Mouse (Mus musculus) gastrocnemius, adult 2 months (tissue): Measurements from ENCODE around the gene Cryge. TPM values are rescaled to one million over a fixed set of nuclear protein-coding genes. Genes with fewer than 3 reads are reported as not detected.

Experiments used
- DNase-seq: peaks from one replicate; pipeline ENCODE4 v3.0.0; 2022
- H3K27ac ChIP-seq: fragments of 200-600 bp; 2 replicates; pipeline ENCODE4 v1.8.1; 2022; ENCODE audit warnings: mild to moderate bottlenecking
- H3K4me3 ChIP-seq: fragments of 200-600 bp; 2 replicates; pipeline ENCODE4 v1.8.1; 2022; ENCODE audit warnings: mild to moderate bottlenecking, moderate library complexity
- CTCF ChIP-seq: fragments of 200-600 bp; IDR thresholded peaks from 2 replicates; pipeline ENCODE4 v1.8.1; 2022; ENCODE audit warnings: antibody characterized with exemption, mild to moderate bottlenecking, moderate library complexity
- intact Hi-C: fragments of 180-260 bp; cut with DNase I; formaldehyde crosslinking; loops from one replicate; pipeline ENCODE4 v1.15.1; 2025
- total RNA-seq, 2 experiments: library from RNA; stranded (reverse); gene quantifications; 2 replicates each; pipeline ENCODE4 v1.2.3; 2021

Gene Cryge
- total RNA-seq, 2 experiments from 2014 or later = not detected

DNA sequence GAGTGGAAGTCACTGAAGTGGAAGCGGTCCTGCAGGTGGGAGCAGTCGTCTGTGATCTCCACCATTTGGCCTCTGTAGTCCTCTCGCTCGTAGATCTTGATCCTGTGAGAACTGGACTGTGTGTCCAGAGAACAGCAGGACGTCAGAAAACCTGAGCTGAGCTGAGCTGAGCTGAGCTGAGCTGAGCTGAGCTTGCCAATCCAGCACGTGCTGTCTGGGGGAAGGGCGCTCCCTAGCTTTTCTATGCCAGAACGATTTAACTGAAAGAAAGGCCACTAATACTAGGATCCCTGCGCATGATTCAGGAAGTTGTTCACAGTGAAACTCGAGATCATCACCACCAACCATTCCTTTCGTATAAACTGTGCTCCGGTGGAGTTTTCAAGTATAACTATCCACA lies 2.2 kb downstream of the Cryge start:
- DNase-seq = peak; percentile 51
- Histone ChIP-seq H3K4me3 (no peak overlapping the region), H3K27ac (no peak overlapping the region)
- TF ChIP-seq CTCF = no peak
- intact Hi-C loops = no loop called here

DNA sequence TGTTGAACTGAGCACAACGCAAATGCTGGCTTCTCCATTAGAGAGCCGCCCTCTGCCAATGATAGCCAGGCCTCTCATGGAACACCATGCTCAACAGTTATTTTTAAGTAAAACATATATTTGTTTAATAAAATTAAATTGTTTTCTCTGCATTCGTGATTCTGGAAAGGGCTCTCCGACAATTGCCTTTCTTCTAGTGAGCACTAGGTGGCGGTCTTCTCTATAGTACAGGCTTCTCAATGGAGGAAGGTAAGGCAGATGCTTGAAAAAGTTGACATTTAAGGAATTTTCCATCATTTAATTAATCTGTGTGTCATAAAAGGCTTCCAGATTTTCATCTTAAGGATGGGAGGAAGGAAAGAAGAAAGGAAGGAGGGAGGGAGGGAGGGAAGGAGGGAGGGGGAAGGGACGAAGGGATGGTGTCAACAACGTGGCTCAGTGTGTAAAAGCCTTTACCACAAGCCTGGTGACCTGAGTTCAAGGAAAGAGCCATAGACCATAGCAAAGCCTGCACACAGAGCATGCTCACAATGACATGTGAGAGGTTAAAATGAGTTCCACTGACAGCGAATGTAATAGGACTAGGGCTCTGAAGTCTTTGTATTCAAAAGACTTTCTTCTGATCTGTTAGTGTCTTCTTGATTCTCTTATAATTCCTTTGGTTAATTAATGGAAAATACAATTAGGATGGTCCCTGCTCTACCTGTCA lies 4.4 kb downstream of the Cryge start:
- no peak for DNase-seq
- Histone ChIP-seq H3K4me3 (no peak overlapping the region), H3K27ac (no peak overlapping the region)
- peak; percentile 86 for TF ChIP-seq CTCF
- intact Hi-C loops = loop anchor here (2.0 kb wide), 2 partner anchors 28 to 132 kb away; no protein-coding TSS in a partner anchor

DNA sequence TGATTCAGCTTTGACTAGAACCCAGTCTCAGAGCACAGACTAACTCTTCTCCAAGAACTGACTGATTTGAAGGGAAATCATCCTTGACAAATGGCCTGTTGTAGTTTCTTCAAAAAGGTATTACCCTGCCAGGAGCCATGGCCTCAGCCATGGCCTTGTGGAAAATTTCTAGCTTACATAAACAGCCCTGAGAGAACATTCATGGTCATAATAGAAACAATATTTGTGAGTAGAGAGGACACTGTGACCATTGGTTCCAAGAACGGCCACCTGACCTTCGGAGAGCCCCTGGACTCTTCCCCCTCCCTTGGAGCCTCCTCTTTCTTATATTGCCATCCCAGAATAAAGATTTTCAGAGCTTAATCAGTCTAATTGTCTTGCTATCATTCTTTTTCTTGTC lies 7.5 kb downstream of the Cryge start:
- TF ChIP-seq CTCF = no peak
- intact Hi-C loops = no loop called here
- no peak overlapping the region for H3K4me3 ChIP-seq
- no peak overlapping the region for H3K27ac ChIP-seq
- no peak for DNase-seq

DNA sequence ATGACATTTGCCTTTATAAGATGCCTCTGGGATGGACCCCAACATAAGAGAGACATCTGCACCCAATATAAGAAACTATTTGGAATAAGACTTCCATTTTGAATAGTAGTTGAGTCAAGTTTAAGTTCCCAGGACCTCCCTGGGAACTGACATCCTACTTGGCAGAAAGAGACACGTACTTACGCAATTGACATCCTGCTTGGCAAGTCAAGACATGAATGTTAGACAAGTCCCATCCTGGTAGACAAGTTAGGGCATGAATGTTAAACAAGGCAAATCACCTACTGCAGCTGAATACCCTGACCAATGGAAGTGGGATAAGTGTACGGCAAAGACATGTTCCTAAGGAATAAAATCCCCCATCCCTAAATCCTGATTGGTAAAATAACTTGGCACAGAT lies 9.1 kb downstream of the Cryge start:
- no peak for DNase-seq
- TF ChIP-seq CTCF = no peak
- Histone ChIP-seq H3K4me3 (no peak overlapping the region), H3K27ac (no peak overlapping the region)
- intact Hi-C loops = no loop called here

GRCm38 (mm10) chr1:65040806-65041205 lies 10.1 kb downstream of the Cryge start:
- intact Hi-C loops = no loop called here
- Histone ChIP-seq H3K27ac (no peak overlapping the region), H3K4me3 (no peak overlapping the region)
- DNase-seq = no peak
- no peak for TF ChIP-seq CTCF

DNA sequence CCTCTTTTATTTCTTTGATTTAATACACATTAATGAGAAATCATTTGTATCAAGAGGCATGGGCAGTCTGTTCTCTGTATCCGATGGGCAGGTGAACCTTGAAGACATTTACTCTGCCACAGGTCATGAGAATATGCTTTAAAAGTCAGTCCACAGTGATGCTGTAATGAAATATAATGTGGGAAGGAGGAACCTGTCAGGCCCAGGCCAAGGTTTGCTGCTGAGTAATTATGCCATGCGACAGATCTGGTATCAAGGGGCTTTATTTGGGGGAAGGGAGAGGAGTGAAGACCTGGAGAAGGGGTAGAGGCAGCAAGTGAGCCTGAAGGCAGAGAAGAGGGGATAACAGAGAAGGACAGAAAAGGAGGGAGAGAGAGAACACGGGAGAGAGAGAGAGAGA lies 11.3 kb downstream of the Cryge start:
- no peak for DNase-seq
- no peak overlapping the region for H3K27ac ChIP-seq
- no peak overlapping the region for H3K4me3 ChIP-seq
- intact Hi-C loops = no loop called here
- no peak for TF ChIP-seq CTCF

DNA sequence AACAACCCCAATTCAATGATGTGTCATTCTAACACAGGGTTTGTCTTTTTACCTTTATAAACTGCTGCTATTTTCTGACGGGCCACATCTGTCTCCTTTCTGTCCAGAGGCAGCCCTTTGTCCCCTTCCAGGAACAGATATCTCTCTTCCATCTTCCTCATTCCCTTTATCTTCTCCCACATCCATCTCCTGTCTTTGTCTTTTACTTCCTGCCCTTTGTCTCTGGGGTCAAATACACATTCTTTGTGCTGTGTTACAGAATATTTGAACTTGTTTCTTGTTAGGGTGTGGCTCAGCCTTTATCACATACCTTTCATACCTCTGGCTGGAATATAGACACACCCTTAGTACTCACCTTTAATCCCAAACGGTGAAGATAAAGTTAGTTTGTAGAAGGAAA lies 13.4 kb downstream of the Cryge start:
- no peak overlapping the region for H3K4me3 ChIP-seq
- no peak for DNase-seq
- intact Hi-C loops = no loop called here
- H3K27ac ChIP-seq = no peak overlapping the region
- TF ChIP-seq CTCF = no peak

- intact Hi-C loops = no loop called here
- H3K4me3 ChIP-seq = no peak overlapping the region
- TF ChIP-seq CTCF = no peak
Observed at GRCm38 (mm10) chr1:65035513-65035912, 15.4 kb downstream of the Cryge start.

DNA sequence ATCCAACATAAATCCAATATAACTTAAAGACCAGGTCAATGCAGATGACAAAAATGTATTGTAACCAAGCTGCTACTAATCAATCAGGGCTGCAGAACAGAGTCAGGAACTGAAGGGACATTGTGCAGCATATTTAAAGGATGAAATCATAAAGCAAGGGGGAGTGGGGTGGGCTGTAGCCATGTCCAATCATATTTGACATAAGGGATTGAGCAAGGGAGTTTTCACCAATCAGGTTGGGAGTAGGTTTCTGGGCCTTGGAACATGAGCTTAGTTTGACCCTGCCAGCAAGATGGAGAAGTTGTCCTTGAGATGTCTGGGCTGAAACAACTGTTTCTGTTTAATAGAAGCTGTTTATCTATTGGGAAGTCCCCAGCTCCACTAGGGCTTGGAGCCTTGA lies 18.3 kb downstream of the Cryge start, which contains the start of gene Akr1cl:
Gene Akr1cl (minus strand): TSS at position 119 of the 400 bp plus-strand sequence.
- Histone ChIP-seq H3K27ac (no peak within 1 kb of the TSS), H3K4me3 (no peak within 1 kb of the TSS)
- TF ChIP-seq CTCF = no peak
- no peak for DNase-seq
- intact Hi-C loops = no loop called here

More at GRCm38 (mm10) chr1:65035513-65035912, 15.4 kb downstream of the Cryge start:
- no peak for DNase-seq
- H3K27ac ChIP-seq = no peak overlapping the region

DNA sequence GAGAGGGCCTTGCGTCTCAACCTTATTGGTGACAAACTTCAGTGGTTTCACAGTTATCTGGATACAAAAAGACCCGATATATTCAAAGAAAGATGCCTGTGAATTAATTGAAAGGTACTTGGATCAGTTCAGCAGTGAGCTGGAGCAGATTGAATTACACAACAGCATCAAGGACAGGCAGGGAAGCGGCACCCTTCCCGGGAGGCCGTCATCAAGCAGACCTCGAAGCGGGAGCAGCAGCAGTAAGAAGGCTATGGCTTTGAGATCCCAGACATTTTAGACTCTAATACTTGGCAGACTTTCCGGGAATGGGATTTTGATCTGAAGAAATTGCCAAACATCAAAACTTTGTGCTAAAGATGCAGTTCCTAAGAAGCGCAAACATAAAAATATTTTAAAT lies 22.7 kb downstream of the Cryge start:
- H3K27ac ChIP-seq = no peak overlapping the region
- TF ChIP-seq CTCF = no peak
- no peak overlapping the region for H3K4me3 ChIP-seq
- intact Hi-C loops = no loop called here
- DNase-seq = no peak

GRCm38 (mm10) chr1:65012726-65013125 lies 38.2 kb downstream of the Cryge start:
- intact Hi-C loops = loop anchor here (5.0 kb wide), 1 partner anchor 395 kb away; the partner anchor contains the start of gene Mettl21a
- Histone ChIP-seq H3K27ac (no peak overlapping the region), H3K4me3 (no peak overlapping the region)
- DNase-seq = no peak
- no peak for TF ChIP-seq CTCF

- peak; percentile 50 for DNase-seq
- intact Hi-C loops = loop anchor here (1.0 to 5.0 kb wide), 2 partner anchors 293 to 393 kb away; partner anchors contain the start of gene Mettl21a
- Histone ChIP-seq H3K4me3 (no peak overlapping the region), H3K27ac (no peak overlapping the region)
- peak; percentile 90 for TF ChIP-seq CTCF
Observed at GRCm38 (mm10) chr1:65010153-65010552, 40.8 kb downstream of the Cryge start.

GRCm38 (mm10) chr1:65005575-65005974 lies 45.4 kb downstream of the Cryge start:
- Histone ChIP-seq H3K27ac (no peak overlapping the region), H3K4me3 (no peak overlapping the region)
- no peak for DNase-seq
- intact Hi-C loops = no loop called here
- TF ChIP-seq CTCF = no peak

- no peak for DNase-seq
- no peak for TF ChIP-seq CTCF
- Histone ChIP-seq H3K4me3 (no peak overlapping the region), H3K27ac (no peak overlapping the region)
- intact Hi-C loops = no loop called here
Observed at GRCm38 (mm10) chr1:65004526-65004925, 46.4 kb downstream of the Cryge start.

Other genes with a start within 250 kb of the Cryge start
- 1 to 10 TPM; 6.6 to 7.9 TPM for gene Plekhm3, start 94.3 kb downstream of the Cryge start, total RNA-seq
- not detected for gene Akr1cl, start 18.4 kb downstream of the Cryge start, total RNA-seq
- gene Crygd, start 12.3 kb upstream of the Cryge start, total RNA-seq = not detected
- gene Crygc, start 22.5 kb upstream of the Cryge start, total RNA-seq = not detected
- not detected for gene Crygb, start 31.1 kb upstream of the Cryge start, total RNA-seq
- gene Cryga, start 52.2 kb upstream of the Cryge start, total RNA-seq = not detected
- gene Gm28845, start 68.4 kb upstream of the Cryge start, total RNA-seq = not detected
- not detected for gene D630023F18Rik, start 72.1 kb upstream of the Cryge start, total RNA-seq
- 10 to 100 TPM; 22.6 to 24.8 TPM for gene Idh1, start 135.4 kb upstream of the Cryge start, total RNA-seq
- gene Pikfyve, start 135.5 kb upstream of the Cryge start, total RNA-seq = 1 to 10 TPM; 7.8 to 8.6 TPM
- gene Pth2r, start 230.9 kb upstream of the Cryge start, total RNA-seq = not detected